Mouse (Mus musculus) lung, adult 2 months (tissue): Measurements from ENCODE around the gene 1700001C02Rik.

Experiments used
- CTCF ChIP-seq: fragments of 200-500 bp; IDR thresholded peaks from 2 replicates; pipeline ENCODE4 v1.5.1; 2011; ENCODE audit warnings: mild to moderate bottlenecking, low read length, control low read depth; ENCODE audit not compliant: insufficient read depth
- POLR2A ChIP-seq: fragments of 200-500 bp; IDR thresholded peaks from 2 replicates; pipeline ENCODE4 v1.6.1; 2011; ENCODE audit warnings: low read depth, mild to moderate bottlenecking, control low read depth, low read length, borderline replicate concordance; ENCODE audit errors: extremely low read depth

- peak; percentile 83 for TF ChIP-seq CTCF
- TF ChIP-seq POLR2A: no peak
These were observed 50.5 kb downstream of the 1700001C02Rik start for GRCm38 (mm10) chr5:30516376-30516775.
